Mouse (Mus musculus) hindbrain, embryonic 10.5 days (tissue): ENCODE results near the gene Myd88. TPM values are rescaled to one million over a fixed set of nuclear protein-coding genes. Genes with fewer than 3 reads are reported as not detected.

Experiments
- DNase-seq: peaks from one replicate; pipeline ENCODE4 v3.0.0-alpha.2; 2017; ENCODE audit warnings: low spot score
- H3K27ac ChIP-seq: fragments of 300-500 bp; sonication (generic); 2 replicates; pipeline ENCODE4 v1.5.1; 2016; ENCODE audit warnings: mild to moderate bottlenecking, moderate library complexity
- H3K27me3 ChIP-seq: fragments of 300-500 bp; sonication (generic); 2 replicates; pipeline ENCODE4 v1.6.1; 2016; ENCODE audit warnings: mild to moderate bottlenecking; ENCODE audit not compliant: poor library complexity, insufficient read depth, severe bottlenecking
- H3K36me3 ChIP-seq: fragments of 300-500 bp; sonication (generic); 2 replicates; pipeline ENCODE4 v1.6.1; 2016; ENCODE audit warnings: mild to moderate bottlenecking, moderate library complexity
- H3K4me1 ChIP-seq: fragments of 300-500 bp; sonication (generic); replicated peaks from 2 replicates; pipeline ENCODE4 v1.6.1; 2016; ENCODE audit warnings: mild to moderate bottlenecking
- H3K4me3 ChIP-seq: fragments of 300-500 bp; sonication (generic); 2 replicates; pipeline ENCODE4 v1.5.1; 2016; ENCODE audit warnings: mild to moderate bottlenecking, moderate library complexity
- H3K9me3 ChIP-seq: fragments of 300-500 bp; sonication (generic); 2 replicates; pipeline ENCODE4 v1.6.1; 2016; ENCODE audit warnings: mild to moderate bottlenecking, moderate library complexity
- WGBS: fragments of 180-500 bp; shearing (Covaris S2); methylation state at CpG from one replicate; pipeline ENCODE4 v1.1.7; 2016; 5-methylcytosine and 5-hydroxymethylcytosine counted together
- polyA plus RNA-seq: library from polyadenylated mRNA; unstranded; fragments of >200 nt; fragmentation: Nextera tagmentation; extraction: Ambion mirVana; gene quantifications from 2 replicates; pipeline ENCODE4 v1.2.1, GENCODE M21; 2016

The Myd88 gene
- polyA plus RNA-seq, 1 experiment from 2014 or later: 8.4 TPM

DNA sequence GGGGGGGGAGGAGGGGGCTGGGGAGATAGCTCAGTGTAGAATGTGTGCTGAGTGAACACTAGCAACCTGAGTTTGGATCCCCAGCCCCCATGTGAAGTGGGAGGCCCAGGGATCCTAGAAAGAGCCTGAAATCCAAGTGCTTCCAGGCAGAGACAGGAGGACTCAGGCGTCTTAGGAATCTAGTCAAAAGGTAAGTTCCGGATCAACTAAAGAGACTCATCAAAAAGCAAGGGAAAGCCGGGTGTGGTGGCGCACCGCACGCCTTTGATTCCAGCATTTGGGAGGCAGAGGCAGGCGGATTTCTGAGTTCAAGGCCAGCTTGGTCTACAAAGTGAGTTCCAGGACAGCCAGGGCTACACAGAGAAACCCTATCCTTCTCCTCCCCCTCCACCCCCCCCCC is 20.8 kb downstream of the Myd88 start:
- Histone ChIP-seq H3K4me3 (peak overlapping the region; percentile 95), H3K27me3 (no peaks in the 10 kb centered on the region), H3K27ac (no peak overlapping the region), H3K4me1 (peaks cover 27% of the 10 kb centered on the region), H3K9me3 (no peaks in the 10 kb centered on the region), H3K36me3 (peaks cover 4% of the 10 kb centered on the region; the same call in 1 of the 2 replicates)
- 80% methylated on average over 7 of the region's 7 CpGs for WGBS
- no peak for DNase-seq

DNA sequence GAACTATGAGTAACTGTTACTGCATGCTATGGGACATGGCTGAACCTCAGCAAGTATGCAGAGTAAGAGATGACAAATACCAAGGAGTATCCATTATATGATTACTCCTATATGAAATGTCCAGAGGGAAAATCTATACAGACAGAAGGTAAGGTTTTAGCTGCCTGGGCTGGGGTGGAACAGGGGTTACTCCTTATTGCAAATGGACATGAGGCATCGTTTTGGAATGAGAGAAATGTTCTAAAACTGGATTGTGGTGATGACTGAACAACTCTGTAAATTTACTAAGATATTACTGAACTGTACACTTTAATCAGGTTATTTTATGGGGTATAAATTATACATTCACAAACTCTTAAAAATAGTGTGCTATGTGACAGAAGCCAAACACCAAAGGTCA is 22.3 kb downstream of the Myd88 start:
- Histone ChIP-seq H3K9me3 (no peaks in the 10 kb centered on the region), H3K27me3 (no peaks in the 10 kb centered on the region), H3K4me1 (peaks cover 27% of the 10 kb centered on the region), H3K36me3 (peaks cover 4% of the 10 kb centered on the region; the same call in 1 of the 2 replicates), H3K27ac (no peak overlapping the region), H3K4me3 (no peak overlapping the region)
- 92% methylated on average over 1 of the region's 1 CpGs for WGBS
- DNase-seq: no peak

GRCm38 (mm10) chr9:119313096-119313495 is 28.1 kb downstream of the Myd88 start:
- no peak overlapping the region for H3K27ac ChIP-seq
- DNase-seq: no peak
- H3K9me3 ChIP-seq: no peaks in the 10 kb centered on the region
- H3K27me3 ChIP-seq: no peaks in the 10 kb centered on the region
- H3K36me3 ChIP-seq: no peaks in the 10 kb centered on the region
- H3K4me3 ChIP-seq: no peak overlapping the region
- no peaks in the 10 kb centered on the region for H3K4me1 ChIP-seq
- 95% methylated on average over 10 of the region's 10 CpGs for WGBS

GRCm38 (mm10) chr9:119309067-119309466 is 32.1 kb downstream of the Myd88 start:
- H3K27me3 ChIP-seq: no peaks in the 10 kb centered on the region
- 94% methylated on average over 1 of the region's 1 CpGs for WGBS
- no peaks in the 10 kb centered on the region for H3K9me3 ChIP-seq
- no peak overlapping the region for H3K4me3 ChIP-seq
- H3K27ac ChIP-seq: no peak overlapping the region
- 0 out of 2 replicates have a peak, but pooled peaks cover 4% of the 10 kb centered on the region for H3K36me3 ChIP-seq
- no peak for DNase-seq
- no peaks in the 10 kb centered on the region for H3K4me1 ChIP-seq

- Histone ChIP-seq H3K4me1 (no peaks in the 10 kb centered on the region), H3K4me3 (no peak overlapping the region), H3K36me3 (peaks cover 33% of the 10 kb centered on the region), H3K9me3 (no peaks in the 10 kb centered on the region), H3K27me3 (no peaks in the 10 kb centered on the region), H3K27ac (no peak overlapping the region)
- DNase-seq: no peak
- WGBS: 97% methylated on average over 7 of the region's 7 CpGs
Observed at GRCm38 (mm10) chr9:119305863-119306262, 35.3 kb downstream of the Myd88 start.

- Histone ChIP-seq H3K27ac (no peak overlapping the region), H3K36me3 (peaks cover 50% of the 10 kb centered on the region), H3K4me3 (no peak overlapping the region), H3K27me3 (no peaks in the 10 kb centered on the region), H3K4me1 (no peaks in the 10 kb centered on the region), H3K9me3 (no peaks in the 10 kb centered on the region)
- 92% methylated on average over 3 of the region's 3 CpGs for WGBS
- no peak for DNase-seq
Observed at GRCm38 (mm10) chr9:119298563-119298962, 42.6 kb downstream of the Myd88 start.

- Histone ChIP-seq H3K27ac (no peak overlapping the region), H3K4me1 (no peaks in the 10 kb centered on the region), H3K27me3 (no peaks in the 10 kb centered on the region), H3K36me3 (peaks cover 46% of the 10 kb centered on the region), H3K4me3 (no peak overlapping the region), H3K9me3 (no peaks in the 10 kb centered on the region)
- DNase-seq: no peak
- WGBS: 89% methylated on average over 6 of the region's 6 CpGs
Observed at GRCm38 (mm10) chr9:119297696-119298095, 43.5 kb downstream of the Myd88 start.

DNA sequence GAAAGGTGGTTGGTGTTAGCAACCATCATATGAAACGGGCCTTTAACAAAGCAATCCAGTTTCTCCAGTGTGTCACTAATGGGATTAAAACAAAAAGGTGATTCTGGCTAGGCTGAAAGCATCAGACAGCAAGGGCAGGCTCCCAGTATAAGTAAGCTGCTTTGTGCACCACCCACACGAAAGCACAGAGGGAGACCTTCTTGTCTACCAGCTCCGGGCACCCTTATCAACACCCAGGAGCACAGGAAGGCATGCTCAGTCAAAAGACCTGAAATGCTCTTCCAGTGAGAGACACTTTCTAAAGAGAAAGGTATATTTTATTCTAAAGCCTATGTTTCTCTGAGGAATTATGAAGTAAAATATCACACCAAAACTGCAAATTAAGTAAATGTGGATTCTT is 50.4 kb downstream of the Myd88 start:
- Histone ChIP-seq H3K27ac (no peak overlapping the region), H3K4me1 (no peaks in the 10 kb centered on the region), H3K9me3 (no peaks in the 10 kb centered on the region), H3K36me3 (peaks cover 44% of the 10 kb centered on the region), H3K4me3 (no peak overlapping the region), H3K27me3 (no peaks in the 10 kb centered on the region)
- WGBS: 88% methylated on average over 3 of the region's 3 CpGs
- DNase-seq: no peak

Other genes with a start within 250 kb of the Myd88 start
- gene Plcd1, start 247.9 kb downstream of the Myd88 start, polyA plus RNA-seq: 30.8 and 31.8 TPM in 2 replicates
- 1.6 and 1.8 TPM in 2 replicates for gene Dlec1, start 238.9 kb downstream of the Myd88 start, polyA plus RNA-seq
- 1.3 and 1.5 TPM in 2 replicates for gene Acaa1b, start 184.3 kb downstream of the Myd88 start, polyA plus RNA-seq
- gene Gm47289, start 182.2 kb downstream of the Myd88 start, polyA plus RNA-seq: not detected in 2 replicates
- gene Slc22a13, start 132.3 kb downstream of the Myd88 start, polyA plus RNA-seq: not detected in 2 replicates
- gene Oxsr1, start 19.0 kb downstream of the Myd88 start, polyA plus RNA-seq: 14.3 and 14.7 TPM in 2 replicates
- 73.5 and 81.5 TPM in 2 replicates for gene Acaa1a, start 1.7 kb downstream of the Myd88 start, polyA plus RNA-seq
- gene Xylb, start 16.0 kb upstream of the Myd88 start, polyA plus RNA-seq: 6.6 and 7.0 TPM in 2 replicates
- 0.10 TPM in 1 of 2 replicates, not detected in the other for gene Slc22a14, start 24.1 kb upstream of the Myd88 start, polyA plus RNA-seq
- 74.3 and 80.3 TPM in 2 replicates for gene Acvr2b, start 60.7 kb upstream of the Myd88 start, polyA plus RNA-seq
- gene Exog, start 103.5 kb upstream of the Myd88 start, polyA plus RNA-seq: 37.2 and 39.4 TPM in 2 replicates
- gene Scn5a, start 237.6 kb upstream of the Myd88 start, polyA plus RNA-seq: 0.55 and 0.93 TPM in 2 replicates